Mouse (Mus musculus) ovary, adult 18-20 months (tissue): ENCODE measurements around the gene Rnf2.
A peak's percentile ranks its signal among the peaks of the same experiment; 100 is the strongest.

Source experiments
- DNase-seq: peaks from one replicate; pipeline ENCODE4 v3.0.0; 2022; ENCODE audit warnings: low spot score, mixed read lengths

The Rnf2 gene

DNA sequence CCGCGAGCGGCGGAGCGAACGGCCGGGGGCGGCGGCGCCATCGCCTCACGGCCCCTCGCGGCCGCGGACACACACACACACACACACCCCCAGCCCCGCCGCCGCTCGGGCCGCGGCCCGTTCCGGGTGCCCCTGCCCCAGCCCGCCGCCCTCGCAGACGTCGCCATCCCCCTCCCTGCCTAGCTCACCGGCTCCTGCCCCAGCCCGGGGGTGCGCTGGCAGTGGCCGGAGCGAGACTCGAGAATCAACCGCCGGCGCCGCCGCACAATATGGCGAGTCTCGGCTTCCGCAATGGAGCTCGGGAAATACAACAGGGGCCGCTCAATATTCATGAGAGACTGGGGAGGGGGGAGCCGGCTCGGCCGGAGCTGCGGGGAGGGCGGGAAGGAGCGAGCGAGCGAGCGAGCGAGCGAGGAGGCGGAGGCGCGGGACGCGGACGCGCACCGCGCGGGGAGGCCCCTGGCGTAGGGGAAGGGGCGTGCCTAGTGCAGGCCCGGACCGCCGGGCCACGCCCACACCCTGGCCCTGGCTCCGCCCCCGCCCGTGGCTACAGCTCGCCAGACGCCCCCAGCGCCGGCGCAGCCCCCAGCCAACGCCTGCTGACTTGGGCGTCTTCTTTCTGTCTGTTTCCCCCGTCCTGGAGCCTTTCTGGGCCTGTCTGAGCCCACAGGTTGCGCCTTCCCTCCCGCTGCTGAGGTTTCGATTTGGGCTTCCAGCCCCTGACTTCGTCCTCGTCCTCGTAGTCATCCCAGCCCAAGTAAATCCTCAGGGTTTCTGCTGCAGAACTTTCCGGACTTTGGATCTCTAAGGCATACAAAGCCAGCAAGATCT, at the start of gene Rnf2:
Gene Rnf2 (minus strand): TSS at position 425 of the 831 bp plus-strand sequence.
- peak; percentile 91 for DNase-seq

DNA sequence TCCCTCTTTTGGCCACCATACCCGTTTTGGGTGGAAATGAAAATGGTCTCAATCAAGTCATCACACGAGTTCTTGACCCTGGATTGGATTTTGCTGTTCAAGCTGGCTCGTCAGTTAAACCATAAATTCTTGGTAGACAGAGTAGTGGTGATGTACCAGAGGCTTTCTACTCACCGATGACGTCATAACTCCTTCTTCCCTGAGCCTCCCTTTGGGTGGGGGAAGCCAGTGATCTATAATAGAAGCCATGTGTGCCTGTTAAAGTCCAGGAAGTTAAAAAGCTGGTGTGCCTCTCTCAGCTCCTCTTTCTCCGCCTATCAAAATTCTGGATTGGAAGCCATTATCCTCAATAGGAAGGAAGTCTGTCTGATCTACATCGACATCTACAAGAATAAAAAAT, 49.0 kb upstream of the Rnf2 start:
- DNase-seq: no peak

DNA sequence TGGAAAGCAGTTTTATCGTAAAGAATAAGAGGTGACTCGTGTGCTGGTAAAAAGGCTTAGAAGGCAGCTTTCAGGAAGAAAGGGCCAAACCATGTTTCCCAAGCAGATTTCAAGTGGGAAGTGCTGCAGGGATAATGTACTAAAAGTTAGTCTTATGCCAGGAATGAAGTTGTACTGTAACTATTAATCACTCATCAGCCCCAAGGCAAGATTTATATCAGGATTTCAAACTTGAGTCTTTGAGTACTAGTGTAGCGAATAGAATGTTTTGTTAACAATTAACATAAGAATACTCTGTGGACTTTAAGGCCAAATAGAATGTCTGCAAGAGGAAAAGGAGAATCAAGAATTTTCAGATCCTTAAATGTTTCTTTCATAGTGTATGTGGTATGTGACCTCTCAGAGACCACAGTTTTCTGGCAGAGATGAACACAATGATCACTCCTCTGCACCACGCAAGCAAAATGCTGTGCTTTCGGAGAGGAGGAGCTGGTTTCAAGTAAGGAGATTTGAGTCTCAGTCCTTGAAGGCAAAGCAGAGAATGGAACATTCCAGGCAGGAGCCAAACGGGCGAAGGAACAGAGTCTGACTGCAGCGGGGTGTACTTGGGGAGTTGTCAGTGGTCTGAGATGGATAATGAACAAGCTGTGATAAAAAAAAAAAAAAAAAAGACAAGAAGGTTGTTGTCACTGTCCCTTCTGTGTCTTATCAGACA, 48.3 kb upstream of the Rnf2 start:
- DNase-seq: no peak

DNA sequence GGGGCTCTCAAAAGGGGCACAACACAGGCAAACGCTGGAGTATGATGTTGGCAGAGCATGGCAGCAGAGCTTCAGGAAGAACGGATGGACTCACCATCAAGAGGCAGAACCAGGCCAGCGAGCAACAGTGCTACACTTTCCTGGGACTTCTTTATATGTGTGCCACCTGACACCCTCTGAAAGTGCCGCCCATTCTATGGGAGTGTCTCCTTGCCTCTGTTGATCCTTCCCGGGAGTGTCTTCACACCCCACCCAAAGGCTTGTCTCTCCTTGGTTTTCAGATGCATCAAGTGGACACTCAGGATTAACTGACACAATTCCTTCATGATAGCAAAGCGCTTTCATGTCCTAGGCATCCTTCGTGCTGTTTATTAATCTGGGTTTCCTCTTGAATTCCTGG, 44.8 kb upstream of the Rnf2 start:
- DNase-seq: no peak

DNA sequence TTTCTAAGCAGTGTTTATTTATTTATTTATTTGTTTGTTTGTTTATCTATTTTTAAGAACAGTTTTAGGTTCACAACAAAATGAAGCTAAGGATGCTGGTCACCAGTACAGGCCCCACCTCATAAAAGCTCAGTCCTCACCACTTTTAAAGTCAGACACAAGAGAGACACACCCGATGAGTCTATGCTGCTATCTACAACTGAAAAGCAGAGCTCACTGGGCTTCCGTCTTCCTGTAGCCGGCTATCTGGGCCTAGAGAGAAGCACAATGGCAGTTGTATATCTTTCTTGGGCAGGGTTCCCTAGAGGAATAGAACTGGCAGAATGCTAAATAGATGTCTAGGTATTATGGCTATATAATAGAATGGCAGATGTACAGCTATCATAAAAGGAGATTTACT, 43.8 kb upstream of the Rnf2 start:
- no peak for DNase-seq

DNA sequence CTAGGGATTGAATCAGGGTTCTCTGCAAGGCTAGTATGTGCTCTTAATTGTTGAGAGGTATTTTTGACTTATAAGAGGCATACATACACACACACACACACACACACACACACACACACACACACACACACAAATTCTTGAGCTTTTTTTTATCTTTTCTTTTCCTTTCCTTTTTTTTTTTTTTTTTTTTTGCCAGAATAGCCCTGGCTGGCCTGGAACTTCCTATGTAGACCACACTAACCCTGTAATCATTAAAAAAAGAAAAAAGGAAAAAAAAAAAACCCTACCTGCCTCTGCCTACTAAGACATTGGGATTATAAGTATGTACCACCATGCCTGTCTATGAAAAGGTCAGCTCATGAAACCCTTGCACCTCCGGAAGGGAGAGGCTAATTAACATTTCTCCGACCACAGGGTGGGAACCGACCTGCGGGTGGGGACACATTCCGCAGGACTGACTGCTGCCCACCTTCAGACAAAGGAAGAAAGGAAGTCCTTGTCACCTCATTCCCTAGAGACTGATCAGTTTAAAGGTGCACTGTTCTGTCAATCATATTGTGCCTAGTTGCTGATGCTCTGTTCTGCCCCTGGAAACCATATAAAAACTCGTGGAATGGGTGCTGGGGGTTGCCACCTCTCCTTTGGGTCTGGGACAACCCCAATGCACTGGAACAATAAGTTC, 43.2 kb upstream of the Rnf2 start:
- no peak for DNase-seq

DNA sequence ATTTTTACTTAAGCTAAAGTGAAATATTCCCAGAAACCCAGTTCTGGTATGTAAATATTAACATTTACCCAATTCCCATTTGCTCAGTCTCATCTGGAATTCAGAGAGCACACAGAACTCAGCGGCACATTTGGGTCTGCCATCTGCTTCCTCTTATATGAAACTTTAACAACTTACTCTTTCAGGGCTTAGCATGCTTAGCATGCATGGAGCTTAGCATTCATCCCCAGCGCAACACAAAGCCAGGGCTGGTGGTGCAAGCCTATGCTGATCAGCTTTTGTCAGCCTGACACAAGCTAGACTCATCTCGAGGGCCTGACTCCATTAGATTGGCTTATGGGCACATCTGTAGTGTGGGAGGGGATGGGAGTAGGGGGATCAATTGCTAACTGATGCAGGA, 25.9 kb upstream of the Rnf2 start:
- no peak for DNase-seq

DNA sequence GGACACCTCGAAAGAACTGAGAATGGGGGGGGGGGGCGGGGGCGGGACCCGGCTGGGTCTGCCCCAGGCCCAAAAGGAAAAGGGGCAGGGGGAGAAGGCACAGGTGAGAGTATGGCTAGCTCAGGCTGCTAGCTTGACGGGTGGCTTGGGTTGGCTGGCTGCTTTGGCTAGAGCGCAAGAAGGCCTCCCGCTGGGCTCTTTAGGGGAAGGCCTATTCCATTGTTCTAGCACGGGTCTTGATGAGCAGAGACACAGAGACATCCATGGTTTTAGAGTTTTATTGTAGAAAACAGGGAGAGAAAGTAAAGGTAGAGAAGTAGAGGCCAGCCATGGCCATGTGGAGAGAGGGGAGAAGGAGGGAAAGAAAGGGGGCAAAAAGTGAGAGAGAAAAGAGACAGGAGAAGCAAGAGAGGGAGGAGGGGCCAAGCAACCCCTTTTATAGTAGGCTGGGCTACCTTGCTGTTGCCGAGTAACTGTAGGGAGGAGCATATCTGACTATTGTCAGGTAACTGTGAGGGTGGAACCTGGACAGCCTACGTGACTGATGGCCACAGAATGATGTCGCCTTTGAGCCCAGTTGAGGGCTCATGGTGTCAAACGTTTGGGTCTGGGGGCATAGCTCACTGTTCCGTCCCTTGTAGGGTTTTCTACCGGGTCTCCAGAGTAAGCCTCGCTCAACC, 17.0 kb upstream of the Rnf2 start:
- DNase-seq: no peak

DNA sequence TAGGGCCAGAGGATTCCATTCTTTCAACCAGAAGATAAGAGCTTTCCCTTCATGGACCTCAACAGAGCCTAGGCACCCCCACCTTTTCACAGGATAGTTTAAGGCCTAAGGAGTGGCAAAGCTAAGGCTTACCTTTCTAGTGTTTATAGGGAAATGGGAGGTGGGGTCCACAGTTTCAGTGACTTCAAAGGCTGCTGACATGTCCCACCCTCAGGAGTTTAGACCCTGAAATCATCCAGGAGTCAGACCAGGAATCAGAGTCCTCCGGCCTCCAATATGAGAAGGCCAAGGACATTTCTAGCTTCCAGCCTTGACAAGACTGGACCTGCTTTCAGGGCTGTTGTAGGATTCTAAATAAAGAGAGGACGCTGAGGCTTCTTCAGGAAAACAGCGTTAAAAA, 16.1 kb upstream of the Rnf2 start:
- no peak for DNase-seq

DNA sequence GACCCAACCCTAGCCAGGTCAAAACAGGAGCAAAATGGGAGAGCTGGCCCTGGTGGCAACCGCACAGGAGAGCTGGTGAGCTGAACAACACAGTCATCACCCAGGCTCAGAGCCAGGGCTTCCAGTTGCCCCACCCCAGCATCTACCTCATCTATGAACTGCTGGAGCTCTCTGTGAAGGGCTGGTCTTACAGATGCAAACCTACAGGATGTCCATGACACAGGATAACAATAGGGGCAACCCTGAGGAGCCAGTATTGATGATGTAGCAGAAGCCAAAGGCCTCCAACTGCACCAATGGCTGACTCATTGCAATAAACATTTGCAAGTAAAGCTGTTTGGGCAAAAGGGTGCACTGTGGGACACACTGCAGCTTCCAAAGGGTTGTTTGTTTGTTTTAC, 15.0 kb upstream of the Rnf2 start:
- no peak for DNase-seq

DNA sequence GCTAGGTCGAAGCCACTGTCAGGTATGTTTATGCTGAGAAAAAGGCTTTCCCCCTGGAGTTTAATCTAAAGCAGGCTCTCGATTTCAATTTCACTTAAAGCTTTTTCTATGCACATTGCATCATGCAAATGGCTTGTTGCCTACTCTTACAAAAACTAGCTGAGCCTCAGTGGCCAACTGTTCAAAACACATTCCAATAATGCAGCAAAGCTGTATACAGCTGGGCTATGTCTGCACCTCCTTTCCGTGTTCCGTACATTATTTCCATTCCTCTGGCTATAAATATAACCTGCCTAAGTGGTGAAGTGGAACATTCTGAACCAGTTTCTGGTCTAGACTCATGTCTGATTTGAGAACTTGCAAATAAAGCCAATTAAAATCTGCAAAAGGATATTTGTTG, 13.4 kb upstream of the Rnf2 start:
- no peak for DNase-seq

DNA sequence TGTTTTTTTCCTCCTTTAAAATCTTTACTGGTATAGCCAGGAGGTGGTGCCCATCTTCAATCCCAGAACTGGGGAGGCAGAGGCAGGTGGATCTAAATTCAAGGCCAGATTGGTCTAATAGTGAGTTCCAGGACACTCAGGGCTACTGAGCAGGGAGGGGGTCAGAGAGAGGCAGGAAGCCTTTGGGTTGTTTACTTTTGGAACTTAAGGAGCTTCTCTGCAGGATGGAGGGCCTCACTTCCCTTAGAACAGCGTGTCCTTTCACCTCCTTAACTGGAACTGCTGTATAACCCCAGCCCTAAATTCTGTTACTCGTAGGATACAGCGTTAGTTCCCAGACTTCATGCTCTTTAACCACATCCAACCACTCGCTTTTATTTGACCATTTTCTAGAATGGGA, 10.1 kb upstream of the Rnf2 start:
- DNase-seq: no peak

DNA sequence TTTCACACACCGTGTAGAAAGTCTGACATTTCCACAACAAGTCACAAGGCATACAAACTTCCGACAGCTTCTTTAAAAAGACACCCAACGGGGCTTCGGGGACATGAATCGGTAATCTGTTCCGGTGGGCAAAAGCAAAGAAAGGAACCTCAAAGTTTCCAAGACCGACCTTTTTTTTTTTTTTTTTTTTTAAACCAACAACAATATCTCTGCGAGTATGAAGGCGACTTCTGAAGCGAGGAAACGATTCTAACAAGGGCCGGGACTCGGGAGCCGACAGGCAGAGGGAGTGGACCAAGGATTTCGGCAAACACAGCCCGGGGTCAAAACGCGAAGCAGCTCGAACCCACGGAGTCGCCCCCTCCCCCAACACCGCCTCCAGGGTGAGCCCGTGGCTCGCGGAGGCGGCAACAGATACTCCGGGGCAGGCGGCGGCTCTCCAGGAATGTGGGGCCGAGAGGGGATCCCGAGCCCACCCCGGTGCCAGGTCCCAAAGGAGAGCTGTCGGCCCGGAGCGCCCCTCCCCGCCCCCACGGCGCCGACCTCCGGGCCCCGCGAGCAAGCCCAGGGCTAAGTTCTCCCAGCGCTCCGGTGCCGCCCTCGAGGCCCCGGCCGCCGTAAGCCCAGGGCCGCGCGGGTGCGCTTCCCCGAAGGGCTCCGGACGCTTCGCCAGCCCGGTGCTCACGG, 797 bp downstream of the Rnf2 start:
- peak; percentile 34 for DNase-seq

DNA sequence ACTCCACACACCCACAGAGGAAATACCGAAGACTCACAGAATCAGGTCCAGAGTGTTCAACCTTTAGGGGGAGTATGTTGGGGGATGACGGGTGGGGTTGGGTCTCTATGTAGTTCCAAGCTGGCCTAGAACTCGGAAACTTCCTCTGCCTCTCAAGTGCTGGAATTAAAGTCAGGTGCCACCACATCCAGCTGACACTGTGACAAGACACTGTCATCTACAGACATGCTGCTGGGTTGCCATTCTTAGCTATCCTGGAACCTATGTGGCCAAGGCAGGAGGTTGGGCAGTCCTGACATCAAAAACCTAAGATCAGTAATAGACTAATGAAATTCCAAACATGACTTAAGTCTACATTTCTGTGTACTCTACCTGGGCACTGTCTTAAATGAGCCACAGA, 2.4 kb downstream of the Rnf2 start:
- no peak for DNase-seq

DNA sequence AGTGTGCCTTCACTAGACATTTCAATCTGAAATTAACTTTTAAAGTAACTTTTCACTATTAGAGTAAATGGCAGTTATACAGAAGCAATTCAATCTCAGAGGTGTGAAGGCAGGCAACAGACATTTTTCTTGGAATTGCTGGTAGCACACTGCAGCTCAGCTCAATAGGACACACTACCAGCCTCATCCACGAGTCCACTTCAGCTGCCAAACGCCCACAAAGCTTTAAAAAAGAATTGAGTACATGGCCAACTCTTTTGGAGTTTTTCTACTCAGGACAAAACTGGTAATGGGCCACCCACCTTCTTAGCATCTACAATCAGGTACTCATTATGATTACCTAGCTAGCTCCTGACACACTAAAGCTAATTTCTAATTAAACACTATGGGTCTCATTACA, 2.8 kb downstream of the Rnf2 start:
- DNase-seq: no peak

DNA sequence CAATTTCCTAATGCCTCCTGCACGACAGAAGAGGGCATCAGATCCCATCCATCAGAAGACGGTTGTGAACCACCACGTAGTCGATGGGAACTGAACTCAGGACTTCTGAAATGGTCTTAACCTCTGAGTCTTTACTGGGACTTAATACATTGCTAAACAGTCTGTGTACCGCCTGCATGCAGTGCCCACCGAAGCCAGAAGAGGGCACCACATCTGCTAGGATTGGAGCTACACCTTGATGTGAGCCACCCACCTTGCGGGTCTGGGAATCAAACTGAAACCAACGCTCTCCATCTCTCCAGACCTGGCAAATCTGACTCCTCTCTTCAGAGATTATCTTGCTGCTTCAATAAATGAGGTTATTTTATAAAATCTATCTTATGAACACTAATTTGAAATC, 3.7 kb downstream of the Rnf2 start:
- no peak for DNase-seq

DNA sequence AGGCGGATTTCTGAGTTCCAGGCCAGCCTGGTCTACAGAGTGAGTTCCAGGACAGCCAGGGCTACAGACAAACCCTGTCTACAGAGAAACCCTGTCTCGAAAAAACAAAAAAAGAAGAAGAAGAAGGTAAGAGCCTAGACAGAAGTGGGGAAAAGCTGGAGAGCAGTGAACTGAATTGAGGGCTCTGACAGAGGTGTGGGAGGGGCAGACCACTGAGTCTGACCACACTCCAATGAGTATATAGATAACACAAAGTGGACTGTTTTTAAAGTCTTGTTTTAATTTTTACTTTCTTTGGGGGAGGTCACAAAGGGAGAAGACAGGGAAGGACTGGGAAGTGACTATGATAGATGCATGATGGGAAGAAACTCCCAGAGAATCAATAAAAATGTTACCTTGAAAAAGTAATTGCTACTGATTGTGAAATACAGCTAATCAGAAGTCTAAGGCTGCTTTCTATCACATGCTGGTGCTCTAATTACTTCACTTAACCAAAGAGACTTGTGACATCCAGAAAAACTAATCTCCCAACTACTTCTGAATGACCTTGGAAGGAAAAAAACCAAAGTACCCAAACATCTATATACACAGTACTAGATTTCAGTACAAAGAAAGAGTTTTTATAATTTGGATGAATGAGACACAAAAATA, 5.0 kb downstream of the Rnf2 start:
- DNase-seq: no peak

DNA sequence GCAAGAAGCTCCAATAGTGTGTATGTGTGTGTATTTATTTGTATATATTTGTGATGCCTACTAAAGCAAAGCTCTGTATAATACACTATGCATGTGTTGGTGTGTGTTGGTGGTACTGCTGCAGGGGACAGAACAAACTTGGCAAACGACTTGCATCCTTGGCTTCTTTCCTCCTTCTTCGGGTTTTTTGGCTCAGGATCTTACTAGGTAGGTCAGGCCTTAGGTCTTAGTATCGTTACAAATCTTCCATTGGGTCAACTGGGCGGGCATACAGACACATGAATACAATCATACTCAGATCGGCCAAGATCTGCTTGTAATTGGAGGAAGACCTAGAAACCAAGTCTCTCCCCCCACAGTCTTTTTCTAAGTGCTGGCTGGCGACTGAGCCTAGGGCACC, 6.0 kb downstream of the Rnf2 start:
- no peak for DNase-seq

DNA sequence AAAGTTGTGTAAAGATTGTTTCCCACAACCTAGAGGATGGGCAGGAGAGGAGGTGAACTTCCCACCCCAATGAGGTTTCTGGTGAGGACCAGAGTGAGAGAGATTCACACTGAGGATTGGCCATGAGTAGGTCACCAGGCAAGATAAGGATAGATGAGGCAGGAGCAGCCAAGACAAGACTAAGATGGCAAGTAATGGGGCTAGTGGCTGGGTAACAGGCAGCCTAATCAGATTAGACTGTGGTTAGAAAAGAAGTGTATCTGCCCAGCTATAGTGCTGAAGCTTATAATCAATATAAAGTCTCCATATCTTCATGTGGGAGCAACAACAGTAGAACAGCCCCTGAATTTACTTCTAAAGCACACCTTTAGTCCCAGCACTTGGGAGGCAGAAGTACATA, 6.9 kb downstream of the Rnf2 start:
- DNase-seq: no peak

DNA sequence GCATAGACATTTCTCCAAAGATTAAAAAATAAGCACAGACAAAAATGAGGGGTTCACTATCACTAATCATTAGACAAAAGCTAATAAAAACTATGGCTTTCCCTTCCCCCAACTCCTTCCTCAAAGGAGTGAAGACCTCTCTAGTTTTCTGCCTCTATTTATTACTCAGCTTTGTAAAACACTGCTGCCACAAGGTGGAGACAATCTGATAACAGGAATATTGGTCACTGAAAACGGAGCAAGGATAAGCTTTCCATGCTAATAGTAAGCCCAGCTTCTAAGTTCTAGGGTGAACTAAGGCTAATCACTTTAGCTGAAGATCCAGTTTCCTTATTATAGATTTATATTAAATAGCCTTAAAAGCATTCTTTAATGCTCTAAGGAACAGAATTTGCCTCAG, 8.3 kb downstream of the Rnf2 start:
- DNase-seq: no peak

DNA sequence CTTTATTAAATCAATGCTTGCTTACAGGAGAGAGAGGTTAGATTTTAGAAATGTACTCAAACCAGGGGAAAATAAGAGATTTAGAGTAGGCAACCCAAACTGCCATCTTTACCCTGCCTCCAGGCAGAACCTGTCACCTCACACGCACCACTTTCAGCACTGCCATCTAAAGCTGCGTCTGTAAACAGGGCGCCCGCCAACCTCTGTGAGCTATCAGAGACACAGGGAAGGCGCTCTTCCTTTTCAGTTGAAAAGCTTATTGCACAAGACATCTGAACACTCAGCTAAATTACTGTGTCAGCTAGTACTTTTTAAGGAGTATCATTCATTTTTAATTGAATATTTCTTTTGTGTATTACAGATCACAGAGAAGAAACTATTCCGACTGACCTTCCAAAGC, 10.9 kb downstream of the Rnf2 start:
- DNase-seq: no peak

DNA sequence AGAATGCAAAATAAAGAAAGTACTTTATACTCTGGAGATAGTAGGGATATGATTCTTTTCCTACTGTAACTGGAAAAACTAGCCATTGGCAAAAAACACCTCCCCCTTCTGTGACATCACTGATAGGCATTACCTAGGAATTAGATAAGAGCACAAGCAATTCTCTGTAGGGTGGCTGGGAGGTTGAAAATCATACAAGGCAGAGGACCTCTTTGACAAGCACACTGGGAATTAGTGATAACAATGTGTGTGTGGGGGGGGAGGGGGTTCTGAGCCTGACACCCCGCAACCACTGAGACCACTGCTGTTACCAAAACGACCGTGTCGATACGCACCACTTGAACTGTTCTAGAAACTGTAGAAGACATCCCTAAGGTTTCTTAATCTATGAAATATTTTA, 16.0 kb downstream of the Rnf2 start:
- no peak for DNase-seq
